Mouse (Mus musculus): ENCODE data around the gene Alox12b.

Gene Alox12b

GRCm38 (mm10) chr11:69153831-69154230, 3.0 kb upstream of the Alox12b start:
- in situ Hi-C loops (cut with MboI; ENCODE audit: unreplicated experiment in 2 of 2), result loop anchor here in 1 of 2 experiments (25.0 kb wide), 1 partner anchor 1217 kb away; no protein-coding TSS in a partner anchor

GRCm38 (mm10) chr11:69155351-69155750, 1.4 kb upstream of the Alox12b start:
- in situ Hi-C loops (cut with MboI; ENCODE audit: unreplicated experiment in 2 of 2), result loop anchor here in 1 of 2 experiments (25.0 kb wide), 1 partner anchor 1218 kb away; no protein-coding TSS in a partner anchor

- in situ Hi-C loops (cut with MboI; ENCODE audit: unreplicated experiment in 2 of 2), result loop anchor here in 1 of 2 experiments (25.0 kb wide), 1 partner anchor 1232 kb away; no protein-coding TSS in a partner anchor
Measured at GRCm38 (mm10) chr11:69169313-69169712, 12.5 kb downstream of the Alox12b start.

- in situ Hi-C loops (cut with MboI; ENCODE audit: unreplicated experiment in 2 of 2), result loop anchor here in 1 of 2 experiments (25.0 kb wide), 1 partner anchor 1234 kb away; no protein-coding TSS in a partner anchor
Measured at GRCm38 (mm10) chr11:69171626-69172025, 14.8 kb downstream of the Alox12b start.

GRCm38 (mm10) chr11:69172606-69173005, 15.8 kb downstream of the Alox12b start:
- in situ Hi-C loops (cut with MboI; ENCODE audit: unreplicated experiment in 2 of 2), result loop anchor here in 1 of 2 experiments (25.0 kb wide), 1 partner anchor 1235 kb away; no protein-coding TSS in a partner anchor

- in situ Hi-C loops (cut with MboI; ENCODE audit: unreplicated experiment in 2 of 2), result loop anchor here (25.0 kb wide), 2 partner anchors 913 to 1237 kb away; partner anchors contain the start of gene Asgr2 (in 1 of the 2)
Measured at GRCm38 (mm10) chr11:69174722-69175121, 17.9 kb downstream of the Alox12b start.

GRCm38 (mm10) chr11:69178525-69178924, 21.7 kb downstream of the Alox12b start:
- in situ Hi-C loops (cut with MboI; ENCODE audit: unreplicated experiment in 2 of 2), result loop anchor here in 1 of 2 experiments (25.0 kb wide), 1 partner anchor 909 kb away; the partner anchor contains the start of gene Asgr2

GRCm38 (mm10) chr11:69179512-69179911, 22.7 kb downstream of the Alox12b start:
- in situ Hi-C loops (cut with MboI; ENCODE audit: unreplicated experiment in 2 of 2), result loop anchor here in 1 of 2 experiments (25.0 kb wide), 1 partner anchor 908 kb away; the partner anchor contains the start of gene Asgr2

- in situ Hi-C loops (cut with MboI; ENCODE audit: unreplicated experiment in 2 of 2), result loop anchor here in 1 of 2 experiments (25.0 kb wide), 1 partner anchor 907 kb away; the partner anchor contains the start of gene Asgr2
Measured at GRCm38 (mm10) chr11:69180120-69180519, 23.3 kb downstream of the Alox12b start.

GRCm38 (mm10) chr11:69185031-69185430, 28.2 kb downstream of the Alox12b start:
- in situ Hi-C loops (cut with MboI; ENCODE audit: unreplicated experiment in 2 of 2), result loop anchor here in 1 of 2 experiments (25.0 kb wide), 1 partner anchor 902 kb away; the partner anchor contains the start of gene Asgr2

GRCm38 (mm10) chr11:69185936-69186335, 29.1 kb downstream of the Alox12b start:
- in situ Hi-C loops (cut with MboI; ENCODE audit: unreplicated experiment in 2 of 2), result loop anchor here in 1 of 2 experiments (25.0 kb wide), 1 partner anchor 901 kb away; the partner anchor contains the start of gene Asgr2

- in situ Hi-C loops (cut with MboI; ENCODE audit: unreplicated experiment in 2 of 2), result loop anchor here (5.0 to 25.0 kb wide), 3 partner anchors 49 to 894 kb away; partner anchors contain the start of gene Asgr2 (in 1 of the 2)
Measured at GRCm38 (mm10) chr11:69192840-69193239, 36.1 kb downstream of the Alox12b start.

GRCm38 (mm10) chr11:69196766-69197165, 40.0 kb downstream of the Alox12b start:
- in situ Hi-C loops (cut with MboI; ENCODE audit: unreplicated experiment in 2 of 2), result loop anchor here (10.0 to 25.0 kb wide), 2 partner anchors 48 to 891 kb away; partner anchors contain the start of gene Asgr2 (in 1 of the 2)

GRCm38 (mm10) chr11:69197194-69197593, 40.4 kb downstream of the Alox12b start:
- in situ Hi-C loops (cut with MboI; ENCODE audit: unreplicated experiment in 2 of 2), result loop anchor here (10.0 to 25.0 kb wide), 2 partner anchors 48 to 890 kb away; partner anchors contain the start of gene Asgr2 (in 1 of the 2)

GRCm38 (mm10) chr11:69197743-69198142, 41.0 kb downstream of the Alox12b start, which contains the start of gene Alox8:
TSS of gene Alox8 (minus strand) at chr11:69197843.
- in situ Hi-C loops (cut with MboI; ENCODE audit: unreplicated experiment in 2 of 2), result loop anchor here (10.0 to 25.0 kb wide), 2 partner anchors 47 to 890 kb away; partner anchors contain the start of gene Asgr2 (in 1 of the 2)

- in situ Hi-C loops (cut with MboI; ENCODE audit: unreplicated experiment in 2 of 2), result loop anchor here (10.0 to 25.0 kb wide), 2 partner anchors 46 to 888 kb away; partner anchors contain the start of gene Asgr2 (in 1 of the 2)
Measured at GRCm38 (mm10) chr11:69199251-69199650, 42.5 kb downstream of the Alox12b start.

GRCm38 (mm10) chr11:69200231-69200630, 43.4 kb downstream of the Alox12b start:
- in situ Hi-C loops (cut with MboI; ENCODE audit: unreplicated experiment in 2 of 2), result no loop called here

GRCm38 (mm10) chr11:69202469-69203230, 45.9 kb downstream of the Alox12b start:
- in situ Hi-C loops (cut with MboI; ENCODE audit: unreplicated experiment in 2 of 2), result no loop called here

GRCm38 (mm10) chr11:69211431-69211830, 54.6 kb downstream of the Alox12b start:
- in situ Hi-C loops (cut with MboI; ENCODE audit: unreplicated experiment in 2 of 2), result no loop called here

- in situ Hi-C loops (cut with MboI; ENCODE audit: unreplicated experiment in 2 of 2), result no loop called here
Measured at GRCm38 (mm10) chr11:69217411-69217810, 60.6 kb downstream of the Alox12b start.

- in situ Hi-C loops (cut with MboI; ENCODE audit: unreplicated experiment in 2 of 2), result no loop called here
Measured at GRCm38 (mm10) chr11:69218661-69219060, 61.9 kb downstream of the Alox12b start.
